Mouse (Mus musculus) cortical plate, adult 2 months (tissue): Measurements from ENCODE around the gene Celf2.

Experiments
- CTCF ChIP-seq: fragments of 200-500 bp; IDR thresholded peaks from 2 replicates; pipeline ENCODE4 v1.5.1; 2011; ENCODE audit warnings: mild to moderate bottlenecking, control low read depth, low read length; ENCODE audit not compliant: insufficient read depth; ENCODE audit errors: extremely low read depth
- POLR2A ChIP-seq: fragments of 200-500 bp; IDR thresholded peaks from 2 replicates; pipeline ENCODE4 v1.6.1; 2011; ENCODE audit warnings: mild to moderate bottlenecking, low read length, control low read depth; ENCODE audit not compliant: insufficient read depth; ENCODE audit errors: extremely low read depth

GRCm38 (mm10) chr2:6823021-6823420 is 686.3 kb downstream of the Celf2 start:
- TF ChIP-seq CTCF (no peak), POLR2A (no peak)
